Mouse (Mus musculus) hindbrain, embryonic 11.5 days (tissue): ENCODE results near the gene Kat6b. TPM values are rescaled to one million over a fixed set of nuclear protein-coding genes. Genes with fewer than 3 reads are reported as not detected.
A peak's percentile ranks its signal among the peaks of the same experiment; 100 is the strongest.

Experiments used
- ATAC-seq: fragments of 200-750 bp; cut with Nextera tagmentation; 2 replicates; pipeline ENCODE4 v1.8.0; 2017; ENCODE audit warnings: mild to moderate bottlenecking, moderate TSS enrichment, moderate library complexity; ENCODE audit not compliant: low FRiP score
- DNase-seq: peaks from one replicate; pipeline ENCODE4 v3.0.0-alpha.2; 2015; ENCODE audit warnings: low spot score
- H3K27ac ChIP-seq: fragments of 300-500 bp; sonication (generic); 2 replicates; pipeline ENCODE4 v1.5.1; 2014; ENCODE audit warnings: mild to moderate bottlenecking, low read depth, low read length
- H3K27me3 ChIP-seq: fragments of 300-500 bp; sonication (generic); 2 replicates; pipeline ENCODE4 v1.6.1; 2014; ENCODE audit warnings: mild to moderate bottlenecking, low read length, moderate library complexity, mixed read lengths; ENCODE audit not compliant: control insufficient read depth, insufficient read depth
- H3K36me3 ChIP-seq: fragments of 300-500 bp; sonication (generic); 2 replicates; pipeline ENCODE4 v1.6.1; 2014; ENCODE audit warnings: mild to moderate bottlenecking, low read length, moderate library complexity, mixed read lengths; ENCODE audit not compliant: control insufficient read depth, insufficient read depth
- H3K4me1 ChIP-seq: fragments of 300-500 bp; sonication (generic); replicated peaks from 2 replicates; pipeline ENCODE4 v1.6.1; 2014; ENCODE audit warnings: low read length, mixed read lengths; ENCODE audit not compliant: control insufficient read depth, insufficient read depth
- H3K4me2 ChIP-seq: fragments of 300-500 bp; sonication (generic); replicated peaks from 2 replicates; pipeline ENCODE4 v1.6.1; 2014; ENCODE audit warnings: mild to moderate bottlenecking, low read depth, low read length
- H3K4me3 ChIP-seq: fragments of 300-500 bp; sonication (generic); 2 replicates; pipeline ENCODE4 v1.5.1; 2014; ENCODE audit warnings: low read depth, low read length
- H3K9ac ChIP-seq: fragments of 300-500 bp; sonication (generic); 2 replicates; pipeline ENCODE4 v1.6.1; 2014; ENCODE audit warnings: low read depth, low read length
- H3K9me3 ChIP-seq: fragments of 300-500 bp; sonication (generic); 2 replicates; pipeline ENCODE4 v1.6.1; 2016; ENCODE audit warnings: low read length; ENCODE audit not compliant: control insufficient read depth
- WGBS: fragments of 180-500 bp; shearing (Covaris S2); extraction: QIAGEN DNeasy Blood & Tissue Kit; methylation state at CpG from one replicate; pipeline ENCODE4 v1.1.7; 2014; 5-methylcytosine and 5-hydroxymethylcytosine counted together
- polyA plus RNA-seq: library from polyadenylated mRNA; unstranded; fragments of >200 nt; fragmentation: Nextera tagmentation; extraction: Ambion mirVana; gene quantifications from 2 replicates; pipeline ENCODE4 v1.2.1, GENCODE M21; 2014

Gene Kat6b
- polyA plus RNA-seq, 1 experiment from 2014 or later: 24.0 TPM

GRCm38 (mm10) chr14:21583868-21584267 is 102.6 kb downstream of the Kat6b start:
- Histone ChIP-seq H3K9ac (no peak overlapping the region), H3K4me3 (no peak overlapping the region), H3K36me3 (no peaks in the 10 kb centered on the region), H3K27ac (no peak overlapping the region), H3K4me2 (no peak overlapping the region), H3K9me3 (no peaks in the 10 kb centered on the region), H3K4me1 (peaks cover 2% of the 10 kb centered on the region; the same call in 1 of the 2 replicates), H3K27me3 (no peaks in the 10 kb centered on the region)
- DNase-seq: no peak
- ATAC-seq: no peak
- 77% methylated on average over 5 of the region's 5 CpGs for WGBS

GRCm38 (mm10) chr14:21584468-21585135 is 103.4 kb downstream of the Kat6b start:
- 20% methylated on average over 6 of the region's 6 CpGs for WGBS
- Histone ChIP-seq H3K4me2 (no peak overlapping the region), H3K9me3 (no peaks in the 10 kb centered on the region), H3K4me1 (peaks cover 2% of the 10 kb centered on the region; the same call in 1 of the 2 replicates), H3K36me3 (no peaks in the 10 kb centered on the region), H3K9ac (no peak overlapping the region), H3K4me3 (no peak overlapping the region), H3K27me3 (no peaks in the 10 kb centered on the region), H3K27ac (no peak overlapping the region)
- ATAC-seq (no peak), DNase-seq (peak; percentile 47)

- H3K9ac ChIP-seq: no peak overlapping the region
- no peak for ATAC-seq
- no peak overlapping the region for H3K4me2 ChIP-seq
- H3K4me3 ChIP-seq: no peak overlapping the region
- H3K27ac ChIP-seq: no peak overlapping the region
- no peaks in the 10 kb centered on the region for H3K9me3 ChIP-seq
- peaks cover 2% of the 10 kb centered on the region; the same call in 1 of the 2 replicates for H3K4me1 ChIP-seq
- H3K36me3 ChIP-seq: no peaks in the 10 kb centered on the region
- H3K27me3 ChIP-seq: no peaks in the 10 kb centered on the region
- WGBS: 71% methylated on average over 8 of the region's 8 CpGs
- DNase-seq: no peak
These were observed 104.4 kb downstream of the Kat6b start for GRCm38 (mm10) chr14:21585491-21586251.

GRCm38 (mm10) chr14:21586481-21587118 is 105.4 kb downstream of the Kat6b start:
- WGBS: 17% methylated on average over 4 of the region's 4 CpGs
- no peaks in the 10 kb centered on the region for H3K27me3 ChIP-seq
- H3K4me2 ChIP-seq: no peak overlapping the region
- H3K4me3 ChIP-seq: no peak overlapping the region
- peaks cover 2% of the 10 kb centered on the region; the same call in 1 of the 2 replicates for H3K4me1 ChIP-seq
- no peak for ATAC-seq
- no peak overlapping the region for H3K9ac ChIP-seq
- H3K36me3 ChIP-seq: no peaks in the 10 kb centered on the region
- DNase-seq: no peak
- H3K27ac ChIP-seq: no peak overlapping the region
- no peaks in the 10 kb centered on the region for H3K9me3 ChIP-seq

GRCm38 (mm10) chr14:21587931-21588330 is 106.7 kb downstream of the Kat6b start:
- no peak overlapping the region for H3K9ac ChIP-seq
- H3K36me3 ChIP-seq: no peaks in the 10 kb centered on the region
- no peak overlapping the region for H3K4me2 ChIP-seq
- DNase-seq: no peak
- no peak overlapping the region for H3K4me3 ChIP-seq
- 94% methylated on average over 2 of the region's 2 CpGs for WGBS
- H3K9me3 ChIP-seq: no peaks in the 10 kb centered on the region
- H3K4me1 ChIP-seq: peaks cover 2% of the 10 kb centered on the region; the same call in 1 of the 2 replicates
- ATAC-seq: no peak
- no peaks in the 10 kb centered on the region for H3K27me3 ChIP-seq
- H3K27ac ChIP-seq: no peak overlapping the region

GRCm38 (mm10) chr14:21589620-21590019 is 108.4 kb downstream of the Kat6b start:
- Histone ChIP-seq H3K4me2 (no peak overlapping the region), H3K4me1 (peaks cover under 1% of the 10 kb centered on the region; the same call in 1 of the 2 replicates), H3K36me3 (no peaks in the 10 kb centered on the region), H3K27ac (no peak overlapping the region), H3K27me3 (no peaks in the 10 kb centered on the region), H3K4me3 (no peak overlapping the region), H3K9ac (no peak overlapping the region), H3K9me3 (no peaks in the 10 kb centered on the region)
- DNase-seq: no peak
- no peak for ATAC-seq
- WGBS: 90% methylated on average over 7 of the region's 7 CpGs

GRCm38 (mm10) chr14:21590205-21590604 is 109.0 kb downstream of the Kat6b start:
- no peak overlapping the region for H3K9ac ChIP-seq
- no peaks in the 10 kb centered on the region for H3K4me1 ChIP-seq
- no peak overlapping the region for H3K27ac ChIP-seq
- H3K9me3 ChIP-seq: no peaks in the 10 kb centered on the region
- WGBS: 90% methylated on average over 4 of the region's 4 CpGs
- H3K27me3 ChIP-seq: no peaks in the 10 kb centered on the region
- no peaks in the 10 kb centered on the region for H3K36me3 ChIP-seq
- DNase-seq (no peak), ATAC-seq (no peak)
- no peak overlapping the region for H3K4me2 ChIP-seq
- H3K4me3 ChIP-seq: no peak overlapping the region

GRCm38 (mm10) chr14:21592152-21592551 is 110.9 kb downstream of the Kat6b start:
- Histone ChIP-seq H3K4me1 (no peaks in the 10 kb centered on the region), H3K36me3 (no peaks in the 10 kb centered on the region), H3K9ac (no peak overlapping the region), H3K27me3 (no peaks in the 10 kb centered on the region), H3K4me2 (no peak overlapping the region), H3K9me3 (no peaks in the 10 kb centered on the region), H3K27ac (no peak overlapping the region), H3K4me3 (no peak overlapping the region)
- DNase-seq: no peak
- ATAC-seq: no peak
- WGBS: 100% methylated on average over 1 of the region's 1 CpGs
